Mouse (Mus musculus) kidney, adult 2 months (tissue): ENCODE measurements around the gene Ankrd27.

Source experiments
- CTCF ChIP-seq: fragments of 200-500 bp; conservative IDR thresholded peaks from 2 replicates; pipeline ENCODE4 v1.5.1; 2011; ENCODE audit warnings: low read depth, mild to moderate bottlenecking, control low read depth, low read length, moderate library complexity, mixed read lengths; ENCODE audit not compliant: insufficient read depth, insufficient read length
- POLR2A ChIP-seq: fragments of 200-500 bp; IDR thresholded peaks from one replicate; pipeline ENCODE4 v1.6.1; 2011; ENCODE audit warnings: low read depth, low read length, control low read depth

- TF ChIP-seq CTCF = no peak
- no peak for TF ChIP-seq POLR2A
Observed at GRCm38 (mm10) chr7:35556205-35556603, 29.8 kb upstream of the Ankrd27 start, which contains the start of gene Nudt19.
